Mouse (Mus musculus): ENCODE measurements around the gene Tysnd1.

Tysnd1 gene

GRCm38 (mm10) chr10:61689405-61689804, 5.9 kb upstream of the Tysnd1 start:
- no peak for DNase-seq (ENCODE audit: low spot score)

- DNase-seq (ENCODE audit: low spot score): no peak
These were observed 1.8 kb upstream of the Tysnd1 start for GRCm38 (mm10) chr10:61693563-61693962.

DNA sequence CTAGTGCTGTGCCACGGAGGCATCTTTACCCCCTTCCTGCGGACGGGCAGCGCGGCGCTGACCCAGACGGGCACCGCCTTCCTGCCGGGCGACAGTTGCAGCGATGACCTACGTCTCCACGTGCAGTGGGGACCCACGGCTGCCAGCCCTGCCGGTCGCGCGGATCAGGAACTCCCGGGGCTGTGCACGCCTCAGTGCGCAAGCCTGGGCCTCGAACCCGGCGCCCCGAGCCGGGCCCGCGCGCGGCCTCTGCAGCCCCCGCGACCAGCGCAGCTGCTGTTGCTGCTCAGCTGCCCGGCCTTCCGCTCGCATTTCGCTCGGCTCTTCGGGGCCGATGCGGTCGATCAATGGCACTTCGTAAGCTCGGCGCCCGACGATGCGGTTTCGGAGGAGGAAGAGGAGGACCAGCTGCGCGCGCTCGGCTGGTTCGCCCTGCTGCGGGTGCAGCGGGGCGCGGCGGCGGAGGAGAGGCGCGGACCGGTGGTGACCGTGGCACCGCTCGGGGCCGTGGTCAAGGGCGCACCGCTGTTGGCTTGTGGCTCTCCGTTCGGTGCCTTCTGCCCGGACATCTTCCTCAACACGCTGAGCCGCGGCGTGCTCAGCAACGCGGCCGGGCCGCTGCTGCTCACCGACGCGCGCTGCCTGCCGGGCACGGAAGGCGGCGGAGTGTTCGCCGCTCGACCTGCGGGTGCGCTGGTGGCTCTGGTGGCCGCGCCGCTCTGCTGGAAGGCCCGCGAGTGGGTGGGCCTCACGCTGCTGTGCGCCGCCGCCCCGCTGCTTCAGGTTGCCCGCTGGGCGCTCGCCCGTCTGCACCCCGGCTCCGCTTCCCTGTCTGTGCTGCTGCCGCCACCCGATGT, 617 bp downstream of the Tysnd1 start:
- no peak for DNase-seq (ENCODE audit: low spot score)

GRCm38 (mm10) chr10:61696560-61696823, 1.2 kb downstream of the Tysnd1 start:
- DNase-seq (ENCODE audit: low spot score): no peak

- no peak for DNase-seq (ENCODE audit: low spot score)
These were observed 1.7 kb downstream of the Tysnd1 start for GRCm38 (mm10) chr10:61697028-61697427.

DNA sequence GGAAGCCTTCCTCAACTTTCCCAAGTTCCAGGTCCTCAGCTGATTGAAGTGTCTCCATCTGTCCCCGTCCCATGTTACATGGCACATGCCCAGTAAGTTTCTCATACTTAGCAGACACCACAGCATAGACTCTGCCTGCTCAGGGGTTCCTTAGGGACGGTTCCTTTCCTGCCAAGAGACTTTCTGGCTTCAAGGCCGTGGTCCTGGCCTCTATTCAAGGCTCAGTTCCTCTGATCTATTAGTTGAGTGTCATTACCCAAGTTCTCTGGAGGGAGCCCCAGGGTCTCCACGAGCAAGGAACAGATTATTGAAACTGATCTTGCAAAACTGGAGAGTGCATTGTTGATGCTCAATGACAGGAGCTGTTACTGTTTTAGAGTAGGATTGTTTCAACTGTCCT, 9.3 kb downstream of the Tysnd1 start:
- DNase-seq (ENCODE audit: low spot score): no peak

DNA sequence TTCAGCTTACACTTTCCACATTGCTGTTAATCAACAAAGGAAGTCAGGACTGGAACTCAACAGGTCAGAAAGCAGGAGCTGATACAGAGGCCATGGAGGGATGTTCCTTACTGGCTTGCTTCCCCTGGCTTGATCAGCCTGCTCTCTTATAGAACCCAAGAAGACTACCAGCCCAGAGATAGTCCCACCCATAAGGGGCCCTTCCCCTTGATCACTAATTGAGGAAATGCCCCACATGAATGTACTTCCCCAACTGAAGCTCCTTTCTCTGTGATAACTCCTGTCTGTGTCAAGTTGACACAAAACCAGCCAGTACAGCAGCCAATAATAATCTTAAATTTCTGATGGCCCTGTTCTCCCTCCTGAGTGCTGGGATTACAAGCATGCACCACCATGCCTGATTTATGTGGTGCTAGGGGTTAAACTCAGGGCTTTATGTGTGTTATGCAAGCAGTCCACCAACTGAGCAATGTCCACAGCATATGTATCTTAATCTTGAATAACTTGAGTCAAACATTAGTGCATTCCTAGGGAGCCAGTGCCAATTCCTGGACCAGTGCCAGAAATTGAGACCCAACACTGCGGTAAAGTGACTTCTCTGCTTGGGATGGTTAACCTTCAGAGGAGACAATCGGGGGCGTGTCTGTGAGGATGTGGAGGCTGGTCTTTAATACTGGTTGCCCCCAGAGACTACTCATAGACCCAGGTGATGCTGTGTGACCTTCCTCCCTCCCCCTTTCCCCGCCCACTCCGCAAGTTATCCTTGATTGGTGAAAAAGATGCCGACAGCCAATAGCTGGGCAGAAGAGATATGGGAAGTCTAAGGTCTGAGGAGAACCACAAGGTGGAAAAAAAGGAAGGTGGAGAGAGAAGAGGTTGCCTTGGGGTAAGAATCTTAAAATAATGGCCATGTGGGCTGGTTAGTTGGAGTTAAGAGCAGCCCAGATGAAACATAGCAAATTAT, 11.4 kb downstream of the Tysnd1 start:
- no peak for DNase-seq (ENCODE audit: low spot score)

DNA sequence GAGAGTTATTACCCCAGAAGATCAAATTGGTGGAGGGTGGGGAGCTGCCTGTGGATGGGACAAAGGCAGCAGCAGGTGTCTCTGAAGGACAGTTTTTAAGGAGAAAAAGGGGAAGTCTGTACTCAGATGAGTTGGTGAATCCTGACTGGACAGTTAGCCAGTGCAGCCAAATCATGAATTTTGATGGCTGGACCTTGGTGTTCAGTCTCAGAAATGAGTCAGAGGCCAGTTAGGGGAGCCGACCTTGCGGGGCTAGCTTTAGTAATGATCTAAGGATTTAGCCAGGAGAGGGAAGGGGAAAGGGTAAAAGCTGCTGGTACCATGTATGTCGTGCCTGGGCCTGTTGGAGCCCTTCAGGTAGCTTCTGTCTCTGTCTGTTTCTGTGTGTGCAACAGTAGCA, 18.3 kb downstream of the Tysnd1 start:
- DNase-seq (ENCODE audit: low spot score): no peak

- no peak for DNase-seq (ENCODE audit: low spot score)
These were observed 18.8 kb downstream of the Tysnd1 start for GRCm38 (mm10) chr10:61714146-61714545.

DNA sequence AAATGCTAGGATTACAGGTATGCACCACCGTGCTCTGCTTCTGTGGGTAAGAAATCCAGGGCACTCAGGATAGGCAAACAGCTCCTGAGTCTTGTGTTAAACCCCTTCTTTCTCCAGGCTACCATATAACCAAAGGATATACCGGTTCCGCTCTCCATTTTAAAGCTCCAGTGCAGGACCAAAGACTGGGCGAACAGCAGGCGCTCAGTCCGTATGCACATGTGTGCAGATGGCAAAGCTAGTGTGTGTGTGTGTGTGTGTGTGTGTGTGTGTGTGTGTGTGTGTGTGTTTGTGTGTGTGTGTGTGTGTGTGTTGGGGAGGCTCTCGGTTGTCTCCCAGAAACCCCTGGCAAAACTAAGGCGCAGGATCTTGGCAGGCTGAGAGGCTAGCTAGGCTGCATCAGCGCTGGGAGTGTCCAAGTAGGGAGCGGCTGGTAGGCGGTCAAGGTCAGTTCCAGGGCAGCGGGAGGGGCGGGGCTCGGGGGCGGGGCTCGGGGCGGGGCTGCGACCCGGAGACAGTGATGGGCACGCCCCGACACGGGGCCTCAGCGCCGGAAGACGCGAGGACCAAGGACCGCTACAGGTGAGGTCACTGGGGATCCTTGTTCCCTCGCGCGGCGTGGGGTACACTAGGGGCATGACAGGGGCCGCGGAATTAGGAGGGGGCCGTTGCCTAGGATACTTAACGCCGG, 19.6 kb downstream of the Tysnd1 start, which contains the start of gene Aifm2:
Gene Aifm2, plus strand, starts transcription at position 493 of the 691 bp plus-strand sequence.
- DNase-seq (ENCODE audit: low spot score): peak; percentile 11

DNA sequence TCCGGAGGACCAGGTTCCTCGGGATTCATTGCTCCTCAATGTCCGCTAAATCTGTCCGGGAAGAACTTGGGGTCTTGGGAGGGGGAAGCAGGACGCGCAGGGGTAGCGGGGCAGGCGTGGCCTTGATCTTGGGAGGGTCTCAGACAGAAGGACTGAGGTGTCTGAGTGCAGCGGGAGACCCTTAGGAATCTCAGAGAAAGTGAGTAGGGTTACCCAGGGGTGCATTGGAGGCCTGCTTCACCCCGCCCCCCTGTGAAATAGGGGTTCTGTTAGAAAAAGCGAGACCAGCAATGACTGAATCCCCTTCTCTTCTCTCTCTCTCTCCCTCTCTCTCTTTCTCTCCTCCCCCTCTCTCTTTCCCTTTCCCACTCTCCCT, 20.1 kb downstream of the Tysnd1 start:
- DNase-seq (ENCODE audit: low spot score): no peak

- no peak for DNase-seq (ENCODE audit: low spot score)
These were observed 20.9 kb downstream of the Tysnd1 start for GRCm38 (mm10) chr10:61715996-61716864.

DNA sequence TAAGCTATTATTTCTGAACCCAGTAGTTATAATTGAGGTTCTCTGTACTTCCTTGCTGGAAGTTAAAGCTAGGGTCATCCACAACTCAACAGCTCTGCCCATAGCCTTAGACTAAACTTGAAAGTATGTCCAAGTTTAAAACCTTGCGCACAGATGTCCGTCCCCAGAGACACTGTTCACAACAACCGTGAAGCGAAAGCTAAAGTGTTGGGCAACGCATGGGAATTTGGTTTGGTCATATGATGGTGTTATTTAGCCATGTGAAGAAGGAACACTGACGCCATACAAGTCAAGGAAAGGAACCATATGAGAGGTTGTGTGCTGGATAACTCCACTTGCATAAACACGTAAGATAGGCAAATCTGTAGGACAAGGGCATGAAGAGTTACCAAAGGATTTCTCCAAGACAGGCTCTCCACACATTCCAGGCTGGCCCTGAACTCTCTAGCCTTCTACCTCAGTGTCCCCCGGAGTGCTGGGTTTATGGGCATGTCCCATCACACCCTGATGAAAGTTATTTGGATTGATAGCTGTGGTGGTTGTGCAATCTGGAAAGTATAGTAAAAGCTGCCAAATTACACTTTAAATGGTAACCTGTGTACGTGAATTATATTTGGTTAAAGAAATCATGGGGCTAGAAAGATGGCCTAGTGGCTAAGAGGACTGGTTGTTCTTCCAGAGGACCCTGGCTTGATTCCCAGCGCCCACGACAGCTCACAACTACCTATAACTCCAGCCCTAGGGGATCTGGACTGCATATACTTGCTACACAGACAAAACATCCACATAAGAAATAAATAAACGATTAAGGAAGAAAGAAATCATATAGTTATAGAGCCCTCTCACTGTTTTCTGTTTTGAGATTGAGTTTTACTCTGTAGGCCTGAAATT, 22.3 kb downstream of the Tysnd1 start:
- DNase-seq (ENCODE audit: low spot score): no peak

GRCm38 (mm10) chr10:61720331-61720730, 25.0 kb downstream of the Tysnd1 start:
- no peak for DNase-seq (ENCODE audit: low spot score)

- DNase-seq (ENCODE audit: low spot score): no peak
These were observed 26.9 kb downstream of the Tysnd1 start for GRCm38 (mm10) chr10:61722215-61722614.

DNA sequence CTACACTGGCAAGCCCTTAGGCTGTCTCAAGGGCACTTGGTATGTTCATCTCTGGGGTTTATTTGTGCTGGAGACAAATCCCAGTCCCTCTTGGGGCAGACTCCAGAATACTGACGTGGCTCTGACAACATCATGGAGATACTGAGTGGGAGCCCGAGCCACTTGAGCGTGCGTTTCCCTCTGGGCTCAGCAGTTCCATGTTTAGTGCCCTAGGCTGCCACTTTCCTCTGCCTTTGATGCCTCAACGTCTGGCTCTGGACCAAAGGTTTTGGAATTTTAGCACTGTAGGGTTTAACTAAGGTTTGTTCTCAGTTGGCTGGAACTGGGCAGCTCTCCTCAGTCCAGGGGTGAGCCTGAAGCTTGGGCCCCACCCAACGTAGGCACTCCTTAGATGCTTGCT, 28.0 kb downstream of the Tysnd1 start:
- DNase-seq (ENCODE audit: low spot score): no peak

DNA sequence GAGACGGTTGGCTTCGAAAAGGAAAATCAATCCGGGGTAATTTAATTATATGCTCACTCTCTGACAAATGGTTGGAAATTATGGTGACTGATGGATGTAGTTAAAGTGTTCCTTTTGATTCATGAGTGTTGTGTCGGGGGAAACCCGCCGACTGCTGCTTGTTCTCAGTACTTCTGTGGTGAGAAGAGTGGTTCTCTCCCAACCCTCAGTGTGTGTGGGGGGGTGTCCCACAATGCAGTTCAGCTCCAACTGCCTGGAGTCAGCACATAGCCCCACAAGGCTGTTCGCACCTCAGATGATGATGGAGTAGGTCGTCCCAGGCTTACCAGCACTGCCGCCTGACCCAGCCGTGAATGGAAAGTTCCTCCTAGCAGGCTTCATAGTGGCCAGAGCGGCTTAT, 33.9 kb downstream of the Tysnd1 start:
- no peak for DNase-seq (ENCODE audit: low spot score)

DNA sequence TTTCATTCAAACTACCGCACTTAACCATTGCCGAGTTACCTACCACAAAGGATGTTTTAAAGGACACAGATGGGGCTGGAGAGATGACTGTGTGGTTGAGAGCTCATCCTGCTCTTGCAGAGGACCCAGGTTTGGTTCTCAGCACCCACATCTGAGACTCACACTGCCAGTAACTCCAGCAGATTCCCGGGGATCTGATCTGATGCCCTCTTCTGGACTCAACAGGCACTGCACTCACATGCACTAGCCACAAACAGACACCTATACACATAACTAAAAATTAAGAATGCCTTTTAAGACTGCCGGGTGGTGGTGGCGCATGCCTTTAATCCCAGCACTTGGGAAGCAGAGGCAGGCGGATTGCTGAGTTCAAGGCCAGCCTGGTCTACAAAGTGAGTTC, 34.9 kb downstream of the Tysnd1 start:
- no peak for DNase-seq (ENCODE audit: low spot score)

GRCm38 (mm10) chr10:61734377-61734776, 39.1 kb downstream of the Tysnd1 start:
- no peak for DNase-seq (ENCODE audit: low spot score)

DNA sequence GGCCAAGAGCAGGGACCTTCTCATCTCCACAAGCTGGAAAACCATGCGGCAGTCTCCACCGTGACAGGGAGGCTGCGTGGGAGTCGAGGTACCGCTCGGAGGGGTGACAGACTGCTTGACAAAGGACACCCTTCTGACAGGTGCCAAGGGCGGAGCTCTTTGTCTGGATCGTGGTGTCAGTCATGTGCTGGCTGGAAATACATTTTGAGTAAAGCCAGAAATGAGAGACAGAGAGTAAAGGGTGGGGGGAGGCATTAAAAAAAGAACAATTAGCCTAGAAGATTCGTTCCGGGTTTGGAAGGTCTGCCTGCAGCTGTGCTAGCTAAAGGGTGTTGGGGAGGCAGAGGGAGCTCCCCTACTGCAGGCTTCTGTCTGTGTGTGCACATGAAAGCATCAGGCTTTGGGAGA, 41.4 kb downstream of the Tysnd1 start:
- no peak for DNase-seq (ENCODE audit: low spot score)

DNA sequence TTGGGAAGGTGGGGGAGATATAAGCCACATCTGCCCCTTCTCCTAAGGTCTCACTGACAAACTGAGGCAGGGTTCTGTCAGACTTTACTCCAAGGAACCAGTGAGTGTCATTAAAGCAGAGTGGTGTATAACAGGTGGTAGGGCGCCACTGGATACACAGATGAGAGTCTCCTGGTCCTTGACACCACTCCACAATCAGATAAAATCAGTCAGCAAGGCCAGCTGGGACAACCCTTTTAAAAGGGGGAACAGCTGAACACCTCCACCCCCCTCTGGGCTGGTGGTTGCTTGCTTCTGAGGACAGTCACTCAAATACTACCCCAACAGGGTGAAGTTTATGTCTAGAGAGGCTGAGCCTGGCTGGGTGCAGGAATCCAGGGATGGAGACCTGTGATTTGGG, 42.2 kb downstream of the Tysnd1 start:
- no peak for DNase-seq (ENCODE audit: low spot score)
